Mouse (Mus musculus) right cerebral cortex, postnatal 14 days (tissue): ENCODE measurements around the gene Ccdc162.
"Not testable (repeated sequence)": the region's sequence is repeated elsewhere in the genome, so short reads cannot be mapped to it uniquely, and the experiment has no call there.

Source experiments
- DNase-seq: peaks from one replicate; pipeline ENCODE4 v3.0.0; 2022

Gene Ccdc162

DNA sequence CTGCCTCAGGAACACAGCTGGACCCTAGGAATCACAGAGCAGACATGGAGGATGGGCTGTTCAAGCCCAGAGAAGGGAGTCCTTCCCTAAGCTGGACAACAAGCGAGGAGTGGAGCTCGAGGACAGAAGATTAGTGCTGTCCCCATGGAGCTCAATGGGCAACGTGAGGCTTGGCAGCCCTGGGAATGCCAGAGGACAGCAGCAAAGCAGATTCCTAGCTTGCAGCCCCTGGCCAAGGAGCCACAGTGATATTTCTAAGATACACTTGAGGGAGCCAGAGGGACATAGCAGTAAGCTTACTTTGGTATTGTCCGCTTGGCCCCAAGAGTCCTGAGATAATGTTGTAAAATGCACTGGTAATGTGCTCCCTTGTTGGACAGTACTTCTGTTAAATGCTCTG is 25.5 kb downstream of the Ccdc162 start:
- DNase-seq = no peak

DNA sequence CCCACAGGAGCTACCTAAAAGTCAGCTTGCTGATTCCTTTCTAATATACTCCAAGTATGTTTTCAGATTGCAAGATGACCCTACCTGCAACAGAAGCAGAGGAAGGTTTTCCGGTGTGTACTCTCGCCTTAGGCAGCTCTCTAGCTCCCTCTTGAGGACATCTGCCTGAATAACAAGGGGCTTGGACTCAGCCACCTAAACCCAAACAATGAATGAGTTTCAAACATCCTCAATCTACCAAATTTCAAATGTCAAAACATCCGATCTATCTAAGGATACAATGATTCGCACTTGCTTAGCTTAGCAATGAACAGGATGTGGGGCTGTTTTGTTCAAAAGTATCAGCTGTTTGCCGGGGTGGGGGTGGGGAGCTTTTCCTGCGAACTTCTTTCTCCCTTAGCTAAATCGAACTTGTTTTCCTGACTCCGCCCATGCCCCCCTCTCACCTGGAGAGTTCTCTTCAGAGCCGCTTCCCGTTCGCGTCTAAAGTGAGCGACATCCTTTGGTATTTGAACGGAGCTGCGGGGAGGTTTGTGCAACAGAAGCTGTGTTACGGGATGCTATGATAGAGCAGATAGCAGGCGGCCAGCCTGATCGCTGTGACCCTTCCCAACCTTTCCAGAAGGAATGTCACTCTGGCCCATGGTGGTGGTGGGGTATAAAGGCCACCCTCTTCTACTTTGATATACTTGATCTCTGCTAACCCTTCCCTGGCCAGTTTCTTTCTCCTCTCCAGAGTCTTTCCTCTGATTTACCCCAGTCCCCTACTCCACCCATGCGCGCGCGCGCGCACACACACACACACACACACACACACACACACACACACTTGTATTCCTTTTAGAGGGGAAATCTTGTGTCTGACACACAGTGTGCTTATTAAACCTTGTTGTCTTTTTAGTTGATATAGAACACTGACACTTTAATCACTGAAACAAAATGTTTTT is 26.2 kb downstream of the Ccdc162 start:
- DNase-seq = peak; percentile 55

DNA sequence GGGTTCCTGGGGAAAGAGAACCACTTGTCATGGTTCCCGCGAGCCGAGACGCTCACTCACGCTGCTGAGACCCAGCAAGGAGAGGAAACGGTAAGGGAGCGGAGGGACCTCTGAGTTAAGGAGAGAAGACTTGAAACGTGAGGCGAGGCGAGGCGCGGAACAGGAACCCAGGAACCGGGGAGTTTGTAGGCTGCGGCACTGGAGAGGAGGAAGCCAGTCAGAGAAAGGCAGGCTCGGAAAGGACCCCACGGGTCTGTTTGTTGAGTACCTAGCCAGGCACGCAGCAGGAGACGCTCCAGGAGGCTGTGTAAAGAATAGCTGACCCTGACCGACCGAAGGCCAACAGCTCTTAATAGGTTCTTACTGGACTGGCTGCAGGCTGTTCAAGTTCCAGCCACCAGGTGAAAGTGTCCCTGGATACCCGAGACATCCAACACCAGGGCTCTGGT is 31.9 kb downstream of the Ccdc162 start:
- no peak for DNase-seq

GRCm38 (mm10) chr10:41682546-41683393 is 33.7 kb downstream of the Ccdc162 start:
- peak; percentile 85 for DNase-seq

GRCm38 (mm10) chr10:41678746-41679360 is 37.6 kb downstream of the Ccdc162 start:
- peak; percentile 63 for DNase-seq

DNA sequence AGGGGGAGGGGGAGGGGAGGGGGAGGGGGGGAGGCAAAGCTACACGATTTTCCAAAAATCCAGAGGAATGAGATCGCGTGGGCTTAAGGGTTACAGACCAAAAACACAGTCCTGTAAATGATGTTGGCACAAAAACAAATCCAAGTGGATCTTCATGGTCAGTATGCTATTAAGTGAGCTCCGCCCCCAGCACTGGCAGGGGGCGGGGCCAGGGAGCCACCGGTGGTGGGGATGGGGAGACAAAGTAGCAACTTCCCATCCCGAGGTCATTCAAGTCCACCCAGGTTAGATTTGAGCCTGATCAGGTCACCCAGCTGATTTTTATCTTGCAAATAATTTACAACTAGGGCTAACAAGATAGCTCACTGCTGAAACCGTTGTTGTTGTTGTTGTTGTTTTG is 39.0 kb downstream of the Ccdc162 start:
- DNase-seq = no peak

GRCm38 (mm10) chr10:41676661-41677061 is 39.8 kb downstream of the Ccdc162 start:
- no peak for DNase-seq

DNA sequence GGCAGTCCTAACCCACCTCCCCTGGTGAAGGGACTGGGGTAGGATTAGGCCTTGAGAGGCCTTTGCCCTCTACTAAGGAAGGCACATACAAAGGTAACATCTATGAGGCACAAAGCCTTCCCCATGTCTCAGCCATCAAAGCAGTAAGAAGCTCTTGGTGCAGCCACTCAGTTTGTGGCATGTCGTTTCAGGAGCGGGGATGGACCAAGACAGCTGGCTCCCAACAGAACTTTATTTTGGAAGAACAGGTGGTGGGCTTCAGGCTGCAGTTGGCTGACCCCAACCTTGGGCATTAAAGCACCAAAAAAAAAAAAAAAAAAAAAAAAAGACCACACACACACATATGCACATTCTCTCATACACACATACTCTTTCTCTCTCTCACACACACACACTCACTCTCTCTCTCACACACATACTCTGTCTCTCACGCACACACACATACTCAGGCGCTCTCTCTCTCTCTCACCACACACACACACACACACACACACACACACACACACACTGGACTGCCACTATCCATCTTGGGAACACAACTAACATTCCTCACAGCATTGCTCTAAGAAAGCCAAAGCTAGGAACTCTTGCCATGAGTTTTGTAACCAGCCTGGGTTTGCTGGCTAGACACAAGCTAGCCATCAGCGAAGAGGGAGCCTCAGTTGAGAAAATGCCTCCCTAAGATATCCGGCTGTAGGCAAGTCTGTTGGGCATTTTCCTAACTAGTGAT is 40.4 kb downstream of the Ccdc162 start:
- DNase-seq = no peak

- DNase-seq = no peak
Measured at GRCm38 (mm10) chr10:41675243-41675642, 41.2 kb downstream of the Ccdc162 start.

DNA sequence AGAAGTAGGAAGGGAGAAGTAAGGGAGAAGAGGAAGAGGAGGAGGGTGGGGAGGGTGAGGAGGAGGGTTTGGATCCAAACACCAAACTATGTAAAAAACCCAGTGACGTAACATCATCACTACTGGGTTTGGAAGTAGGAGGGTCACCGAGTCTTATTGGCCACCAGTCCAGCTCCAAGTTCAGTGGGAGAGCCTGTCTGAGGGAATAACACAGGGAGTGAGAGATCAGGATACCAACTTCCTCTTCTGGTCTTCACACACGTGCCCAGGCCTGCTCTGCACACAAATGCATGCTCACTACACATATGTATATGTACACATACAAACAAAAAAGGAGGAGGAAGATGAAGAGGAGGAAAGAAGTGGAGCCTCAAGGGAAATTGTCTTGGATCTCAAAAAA is 42.1 kb downstream of the Ccdc162 start:
- no peak for DNase-seq

DNA sequence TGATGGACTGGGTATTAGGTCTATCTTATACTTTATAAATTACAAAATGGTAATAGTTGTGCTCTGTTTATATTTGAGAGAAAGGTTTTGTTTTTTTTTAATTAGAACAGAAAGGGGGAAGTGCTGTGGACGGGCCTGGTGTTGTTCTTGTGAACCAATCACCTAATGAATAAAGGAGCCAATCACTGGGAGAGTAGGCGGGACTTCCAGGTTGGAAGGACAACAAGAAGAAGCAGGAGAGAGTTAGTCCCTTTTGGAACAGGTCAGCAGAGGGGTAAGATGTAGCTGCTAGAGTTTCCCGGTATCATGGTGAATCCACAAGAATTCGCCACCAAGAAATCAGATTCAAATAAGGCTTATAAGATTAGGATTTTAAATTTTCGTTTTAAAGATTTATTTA is 46.2 kb downstream of the Ccdc162 start:
- DNase-seq = no peak

- DNase-seq = no peak
Measured at GRCm38 (mm10) chr10:41665498-41665897, 50.9 kb downstream of the Ccdc162 start.

DNA sequence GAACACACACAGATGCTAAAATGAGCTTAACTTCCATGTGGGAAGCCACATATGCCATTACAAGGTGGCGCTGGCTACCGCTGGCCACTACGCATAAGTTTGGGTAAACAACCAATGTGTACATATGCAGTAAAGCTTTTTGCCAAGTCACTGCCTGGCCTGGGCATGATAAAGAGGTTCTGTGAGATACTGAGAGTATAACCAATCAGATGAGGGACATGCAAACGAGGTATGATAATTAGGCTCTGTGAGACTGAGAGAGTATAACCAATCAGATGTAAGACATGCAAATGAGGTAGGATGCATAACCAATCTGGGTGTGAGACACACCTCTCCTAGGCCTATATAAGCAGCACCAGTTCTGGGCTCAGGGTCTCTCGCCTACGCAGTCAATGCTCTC is 56.8 kb downstream of the Ccdc162 start:
- not testable (repeated sequence) for DNase-seq

DNA sequence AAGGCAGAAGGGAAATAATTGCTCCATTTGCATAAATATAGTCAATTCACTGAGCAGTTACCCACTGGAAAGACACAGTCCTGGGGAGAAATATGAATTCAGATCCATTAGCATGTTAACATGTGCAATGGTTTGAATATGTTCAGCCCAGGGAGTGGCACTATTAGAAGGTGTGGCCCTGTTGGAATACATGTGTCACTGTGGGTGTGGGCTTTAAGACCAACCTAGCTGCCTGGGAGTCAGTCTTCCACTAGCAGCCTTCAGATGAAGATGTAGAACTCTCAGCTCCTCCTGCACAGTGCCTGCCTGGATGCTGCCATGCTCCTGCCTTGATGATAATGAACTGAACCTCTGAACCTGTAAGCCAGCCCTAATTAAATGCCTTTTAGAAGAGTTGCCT is 60.8 kb downstream of the Ccdc162 start:
- DNase-seq = not testable (repeated sequence)

DNA sequence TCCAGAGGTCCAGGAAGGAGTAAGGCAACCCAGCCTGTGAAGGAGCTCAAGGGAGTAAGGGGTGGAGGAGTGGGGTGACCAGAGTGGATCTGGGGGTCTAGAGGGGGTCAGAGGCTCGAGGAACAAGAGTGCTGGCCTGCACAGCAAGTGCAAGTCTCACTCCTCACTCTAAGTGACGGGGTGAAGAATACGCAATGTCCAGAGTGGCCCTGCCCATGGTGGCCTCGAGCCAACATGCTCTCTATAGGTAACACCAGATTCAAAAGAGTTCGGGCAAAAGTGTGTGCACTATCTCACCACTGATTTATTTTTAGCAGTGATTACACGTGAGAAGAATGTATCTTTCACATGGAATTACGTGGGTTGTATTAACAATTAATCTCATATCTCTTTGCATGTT is 63.4 kb downstream of the Ccdc162 start:
- DNase-seq = no peak

- DNase-seq = no peak
Measured at GRCm38 (mm10) chr10:41652094-41652775, 64.2 kb downstream of the Ccdc162 start.

GRCm38 (mm10) chr10:41651532-41651931 is 64.9 kb downstream of the Ccdc162 start:
- DNase-seq = no peak

GRCm38 (mm10) chr10:41649186-41649585 is 67.2 kb downstream of the Ccdc162 start:
- no peak for DNase-seq

DNA sequence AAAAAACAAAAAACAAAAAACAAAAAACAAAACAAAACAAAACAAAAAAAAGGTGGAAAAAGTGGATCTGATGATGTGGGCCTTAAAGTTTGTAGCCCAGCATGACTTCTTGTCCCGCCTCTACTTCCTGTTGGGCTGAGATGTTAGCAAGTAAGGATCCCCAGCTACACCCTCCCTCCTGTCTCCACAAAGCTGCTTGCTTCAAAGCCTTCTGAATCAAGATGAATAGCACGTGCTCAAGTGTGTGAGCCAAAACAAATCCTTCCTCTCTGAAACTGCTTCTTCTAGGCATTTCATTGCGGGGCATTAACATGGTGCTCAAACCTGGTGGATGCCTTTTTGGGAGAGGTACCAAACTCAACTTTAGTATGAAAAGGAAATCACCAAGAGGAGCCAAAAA is 77.7 kb downstream of the Ccdc162 start:
- no peak for DNase-seq

GRCm38 (mm10) chr10:41635276-41636033 is 81.0 kb downstream of the Ccdc162 start:
- no peak for DNase-seq

DNA sequence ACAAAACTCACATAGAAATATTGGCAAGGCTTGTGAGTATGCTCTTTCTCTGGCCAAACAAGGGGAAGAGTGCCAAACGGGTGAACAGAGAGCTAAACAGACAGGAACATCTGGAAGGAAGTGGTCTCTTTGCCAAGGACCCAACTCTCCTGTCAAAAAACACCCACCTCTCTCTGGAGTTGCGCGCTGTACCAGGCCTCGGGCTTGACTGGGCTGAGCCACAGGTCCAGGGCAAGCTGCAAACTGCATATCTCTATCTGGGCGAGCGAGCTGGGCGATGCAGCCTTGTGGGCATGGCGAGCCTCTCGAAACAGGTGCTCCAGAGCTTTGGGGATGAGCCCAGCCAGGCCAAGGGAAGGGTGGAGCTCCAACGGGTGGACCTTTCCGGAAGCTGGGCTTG is 82.6 kb downstream of the Ccdc162 start:
- no peak for DNase-seq
